Mouse (Mus musculus) heart, embryonic 14.5 days (tissue): ENCODE results near the gene Golga2. TPM values are rescaled to one million over a fixed set of nuclear protein-coding genes. Genes with fewer than 3 reads are reported as not detected.

Source experiments
- ATAC-seq: fragments of 200-750 bp; cut with Nextera tagmentation; 2 replicates; pipeline ENCODE4 v1.8.0; 2017; ENCODE audit warnings: low read depth, moderate TSS enrichment; ENCODE audit not compliant: insufficient number of reproducible peaks, insufficient read depth, low FRiP score
- H3K27ac ChIP-seq, 2 experiments: fragments of 200-500 bp in 1 of 2; fragments of 300-500 bp in 1 of 2; sonication (generic) in 1 of 2; replicated peaks in 1 of 2; 2 replicates each; pipeline ENCODE4 v1.5.1; 2012 to 2014; ENCODE audit warnings: low read depth in 2 of 2, low read length in 2 of 2, control low read depth in 1 of 2, mild to moderate bottlenecking in 1 of 2, mixed read lengths in 1 of 2; ENCODE audit not compliant: control insufficient read depth in 1 of 2, insufficient read depth in 1 of 2
- H3K27me3 ChIP-seq: fragments of 300-500 bp; sonication (generic); 2 replicates; pipeline ENCODE4 v1.6.1; 2014; ENCODE audit warnings: mild to moderate bottlenecking, low read length, control low read depth; ENCODE audit not compliant: control insufficient read depth, insufficient read depth
- H3K36me3 ChIP-seq: fragments of 300-500 bp; sonication (generic); 2 replicates; pipeline ENCODE4 v1.6.1; 2014; ENCODE audit warnings: mild to moderate bottlenecking, control low read depth, low read length, mixed read lengths; ENCODE audit not compliant: control insufficient read depth, insufficient read depth
- H3K4me1 ChIP-seq, 2 experiments: fragments of 200-500 bp in 1 of 2; fragments of 300-500 bp in 1 of 2; sonication (generic) in 1 of 2; 2 replicates each; pipeline ENCODE4 v1.6.1; 2012 to 2014; ENCODE audit warnings: low read length in 2 of 2, control low read depth in 1 of 2, mixed read lengths in 1 of 2; ENCODE audit not compliant: control insufficient read depth in 2 of 2, insufficient read depth in 2 of 2
- H3K4me2 ChIP-seq: fragments of 300-500 bp; sonication (generic); 2 replicates; pipeline ENCODE4 v1.6.1; 2014; ENCODE audit warnings: mild to moderate bottlenecking, low read length
- H3K4me3 ChIP-seq, 2 experiments: fragments of 200-500 bp in 1 of 2; fragments of 300-500 bp in 1 of 2; sonication (generic) in 1 of 2; 2 replicates each; pipeline ENCODE4 v1.5.1; 2012 to 2014; ENCODE audit warnings: low read length in 2 of 2, mild to moderate bottlenecking in 2 of 2, control low read depth in 1 of 2, low read depth in 1 of 2, moderate library complexity in 1 of 2; ENCODE audit not compliant: control insufficient read depth in 1 of 2, insufficient read depth in 1 of 2
- H3K9ac ChIP-seq: fragments of 300-500 bp; sonication (generic); 2 replicates; pipeline ENCODE4 v1.6.1; 2014; ENCODE audit warnings: mild to moderate bottlenecking, low read length
- H3K9me3 ChIP-seq: fragments of 300-500 bp; sonication (generic); 2 replicates; pipeline ENCODE4 v1.6.1; 2016; ENCODE audit warnings: low read length, control low read depth; ENCODE audit not compliant: control insufficient read depth
- WGBS: fragments of 180-500 bp; shearing (Covaris S2); extraction: QIAGEN DNeasy Blood & Tissue Kit; methylation state at CpG from one replicate; pipeline ENCODE4 v1.1.7; 2014; 5-methylcytosine and 5-hydroxymethylcytosine counted together
- polyA plus RNA-seq: library from polyadenylated mRNA; unstranded; fragments of >200 nt; fragmentation: Nextera tagmentation; extraction: Ambion mirVana; gene quantifications from 2 replicates; pipeline ENCODE4 v1.2.1, GENCODE M21; 2014

The Golga2 gene
- polyA plus RNA-seq, result 19.3 and 22.6 TPM in 2 replicates

DNA sequence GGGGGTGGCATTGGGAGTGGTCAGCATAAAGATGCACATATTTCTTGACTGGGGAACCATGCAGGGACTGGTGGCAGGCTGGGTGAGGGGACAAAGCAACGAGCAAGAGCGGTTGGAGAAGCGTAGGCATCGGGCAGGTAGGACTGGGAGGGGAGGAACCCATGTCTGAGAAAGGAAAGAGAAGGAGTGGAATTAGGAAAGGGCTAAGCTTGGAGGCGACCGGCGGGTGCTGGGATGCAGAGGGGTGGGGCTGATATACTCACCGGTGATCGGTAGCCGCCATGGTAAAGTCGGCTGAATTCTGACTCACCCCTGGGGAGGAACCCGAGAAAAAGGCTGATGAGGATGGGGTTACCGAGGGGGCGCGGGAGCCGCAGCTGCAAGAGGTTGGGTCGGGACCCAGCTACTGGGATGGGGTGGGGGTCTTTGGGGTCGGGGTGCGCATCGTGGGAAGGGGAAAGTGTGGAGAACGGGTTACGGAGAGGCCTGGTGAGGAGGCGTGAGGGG, at the start of gene Golga2:
Gene Golga2 (plus strand): TSS at position 51 of the 507 bp plus-strand sequence.
- Histone ChIP-seq H3K9ac (peak within 1 kb of the TSS; percentile 94), H3K27me3 (no peaks in the 10 kb centered on the region), H3K36me3 (peaks cover 44% of the 10 kb centered on the region), H3K4me2 (peak within 1 kb of the TSS; percentile 92), H3K4me3 (peak within 1 kb of the TSS; percentile 88 to 98), H3K9me3 (no peaks in the 10 kb centered on the region), H3K27ac (peak within 1 kb of the TSS; percentile 64 to 80), H3K4me1 (peaks cover 5 to 26% of the 10 kb centered on the region in 2 experiments)
- under 1% methylated on average over 23 of the region's 23 CpGs for WGBS
- 0 out of 2 replicates have a peak, but pooled peaks have one; percentile 1 for ATAC-seq

DNA sequence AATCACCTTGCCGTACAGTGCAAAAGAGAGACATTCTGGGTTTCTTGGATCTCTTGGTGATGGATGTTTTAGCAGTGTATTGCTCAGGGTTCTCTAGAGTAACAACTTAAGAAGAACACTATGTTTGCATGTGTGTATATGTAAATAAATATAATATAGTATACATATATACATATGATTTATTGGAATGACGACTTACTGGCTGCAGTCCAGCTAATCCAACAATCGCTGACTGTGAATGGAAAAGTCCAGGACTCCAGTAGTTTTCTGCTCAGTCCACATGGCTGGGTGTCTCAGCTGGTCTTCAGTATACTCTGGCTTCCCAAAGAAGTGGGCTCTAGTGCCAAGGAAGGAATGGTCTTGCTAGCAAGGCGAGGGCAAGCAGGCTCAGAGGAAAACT, 49.6 kb upstream of the Golga2 start:
- peak overlapping the region in 1 of 2 experiments; percentile 34; a peak in 1 of 4 replicates for H3K27ac ChIP-seq
- H3K36me3 ChIP-seq, result peaks cover 44% of the 10 kb centered on the region
- WGBS, result 39% methylated on average over 4 of the region's 4 CpGs
- ATAC-seq, result no peak
- peak overlapping the region; percentile 88 for H3K4me2 ChIP-seq
- H3K4me1 ChIP-seq, result peaks cover 0 to 16% of the 10 kb centered on the region in 2 experiments; a peak in 1 of 4 replicates
- H3K9me3 ChIP-seq, result no peaks in the 10 kb centered on the region
- H3K9ac ChIP-seq, result peak overlapping the region; percentile 80
- H3K27me3 ChIP-seq, result no peaks in the 10 kb centered on the region
- H3K4me3 ChIP-seq, result peak overlapping the region; percentile 58 to 86; a peak in 3 of 4 replicates

DNA sequence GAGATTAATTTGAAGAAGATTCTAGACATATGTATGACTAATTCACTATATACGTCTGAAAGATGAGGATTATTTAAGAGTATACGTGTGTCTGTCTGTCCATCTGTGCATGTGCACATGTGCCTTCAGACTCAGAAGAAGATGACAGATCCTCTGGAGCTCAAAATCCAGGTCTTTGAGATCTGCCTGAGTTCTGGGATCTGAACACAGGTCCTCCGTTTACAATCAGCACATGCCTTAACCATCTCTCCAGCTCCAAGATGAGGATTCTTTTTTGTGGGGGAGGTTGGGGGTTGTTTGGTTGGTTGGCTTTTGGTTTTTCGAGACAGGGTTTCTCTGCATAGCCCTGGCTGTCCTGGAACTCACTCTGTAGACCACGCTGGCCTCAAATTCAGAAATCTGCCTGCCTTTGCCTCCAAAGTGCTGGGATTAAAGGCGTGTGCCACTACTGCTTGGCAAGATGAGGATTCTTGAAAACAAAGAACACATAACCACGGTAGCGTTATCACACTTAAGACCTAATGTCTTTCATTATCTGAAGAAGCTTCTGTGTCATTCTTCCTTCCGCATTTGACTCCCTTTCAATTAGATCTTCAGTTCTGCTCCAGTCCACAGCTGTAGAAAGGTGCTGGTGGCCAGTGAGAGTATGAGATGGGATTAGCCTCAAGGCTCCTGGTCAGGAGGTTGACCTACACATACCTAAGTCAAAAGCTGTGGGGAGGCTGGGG, 48.3 kb upstream of the Golga2 start:
- no peak overlapping the region for H3K9ac ChIP-seq
- peaks cover 0 to 16% of the 10 kb centered on the region in 2 experiments; a peak in 1 of 4 replicates for H3K4me1 ChIP-seq
- H3K9me3 ChIP-seq, result no peaks in the 10 kb centered on the region
- ATAC-seq, result no peak
- H3K36me3 ChIP-seq, result peaks cover 41% of the 10 kb centered on the region
- H3K4me2 ChIP-seq, result no peak overlapping the region
- 87% methylated on average over 9 of the region's 9 CpGs for WGBS
- no peak overlapping the region for H3K27ac ChIP-seq
- no peaks in the 10 kb centered on the region for H3K27me3 ChIP-seq
- no peak overlapping the region for H3K4me3 ChIP-seq

DNA sequence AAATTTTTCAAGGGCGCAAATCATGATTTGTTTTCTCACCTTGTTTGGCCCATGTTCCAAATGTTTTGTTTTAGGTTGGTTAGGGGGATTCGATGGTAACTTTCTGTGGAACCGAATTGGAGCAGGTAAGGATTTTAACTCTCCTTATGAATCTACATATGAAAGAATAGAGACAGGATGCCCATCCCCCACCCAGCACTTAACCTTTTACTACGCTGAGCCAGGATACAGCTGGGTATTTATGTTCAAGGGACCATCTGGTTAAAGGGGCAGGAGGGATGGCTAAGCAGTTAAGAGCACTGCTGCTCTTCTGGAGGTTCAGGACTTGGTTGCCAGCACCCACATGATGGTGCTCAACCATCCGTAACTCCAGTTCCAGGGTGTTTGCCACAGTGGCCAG, 46.6 kb upstream of the Golga2 start:
- Histone ChIP-seq H3K36me3 (peaks cover 49% of the 10 kb centered on the region), H3K27me3 (no peaks in the 10 kb centered on the region), H3K4me3 (no peak overlapping the region), H3K9ac (no peak overlapping the region), H3K4me2 (no peak overlapping the region), H3K4me1 (peaks cover 0 to 8% of the 10 kb centered on the region in 2 experiments; a peak in 1 of 4 replicates), H3K9me3 (no peaks in the 10 kb centered on the region), H3K27ac (no peak overlapping the region)
- 89% methylated on average over 5 of the region's 5 CpGs for WGBS
- ATAC-seq, result no peak

GRCm38 (mm10) chr2:32242986-32243385, 44.2 kb upstream of the Golga2 start:
- Histone ChIP-seq H3K9ac (no peak overlapping the region), H3K27ac (no peak overlapping the region), H3K9me3 (no peaks in the 10 kb centered on the region), H3K27me3 (no peaks in the 10 kb centered on the region), H3K36me3 (peaks cover 70% of the 10 kb centered on the region), H3K4me1 (no peaks in the 10 kb centered on the region), H3K4me3 (no peak overlapping the region), H3K4me2 (no peak overlapping the region)
- no peak for ATAC-seq
- WGBS, result 81% methylated on average over 4 of the region's 4 CpGs

GRCm38 (mm10) chr2:32246741-32247140, 40.4 kb upstream of the Golga2 start:
- WGBS, result 78% methylated on average over 4 of the region's 4 CpGs
- H3K36me3 ChIP-seq, result peaks cover 89% of the 10 kb centered on the region

DNA sequence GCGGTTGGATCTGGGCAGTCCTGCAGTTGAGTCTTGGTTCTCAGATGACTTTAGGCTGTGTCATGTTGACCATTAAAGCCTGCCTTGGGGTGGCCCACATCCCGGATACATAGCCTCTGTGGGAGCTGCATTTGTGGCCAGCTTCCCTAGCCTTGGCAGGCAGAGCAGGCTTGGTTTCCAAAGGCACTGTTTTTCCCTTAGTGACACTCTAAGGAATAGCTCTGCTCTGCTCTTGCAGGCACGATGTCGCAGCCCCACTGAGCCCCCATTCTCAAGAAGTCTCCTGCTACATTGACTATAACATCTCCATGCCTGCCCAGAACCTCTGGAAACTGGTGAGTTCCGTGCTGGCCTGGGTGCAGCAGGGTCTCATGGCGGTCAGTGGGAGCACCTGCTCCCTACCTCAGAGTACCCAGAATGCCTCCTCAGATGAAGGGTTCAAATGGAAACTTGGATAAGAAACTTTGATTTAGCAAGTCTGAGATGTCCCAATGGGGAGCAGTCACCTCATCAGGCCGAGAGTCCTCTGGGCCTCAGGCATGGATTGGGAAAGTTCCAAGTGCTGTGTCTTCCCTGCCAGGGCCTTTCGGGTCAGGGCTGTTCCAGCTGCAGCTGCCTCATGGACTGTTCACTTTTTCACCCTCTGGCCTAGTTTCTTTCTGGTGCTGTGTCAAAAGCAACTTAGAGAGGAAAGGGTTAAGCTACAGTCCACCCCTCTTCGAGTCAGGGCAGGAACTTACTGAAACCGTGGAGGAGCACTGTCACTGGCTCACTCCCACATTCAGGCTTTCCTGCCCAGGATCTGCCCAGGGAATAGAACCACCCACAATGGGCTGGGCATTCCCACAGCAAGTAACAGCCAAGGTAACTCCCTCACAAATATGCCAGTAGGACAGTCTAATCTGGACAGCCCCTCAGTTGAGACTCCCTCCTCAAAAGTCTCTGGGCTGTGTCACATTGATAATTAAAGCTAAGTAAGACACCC, 38.5 kb upstream of the Golga2 start:
- no peaks in the 10 kb centered on the region for H3K4me1 ChIP-seq
- 72% methylated on average over 10 of the region's 10 CpGs for WGBS
- H3K27me3 ChIP-seq, result no peaks in the 10 kb centered on the region
- ATAC-seq, result no peak
- H3K4me2 ChIP-seq, result no peak overlapping the region
- no peak overlapping the region for H3K9ac ChIP-seq
- H3K36me3 ChIP-seq, result peaks cover 91% of the 10 kb centered on the region
- no peaks in the 10 kb centered on the region for H3K9me3 ChIP-seq
- no peak overlapping the region for H3K27ac ChIP-seq
- no peak overlapping the region for H3K4me3 ChIP-seq

More at GRCm38 (mm10) chr2:32246741-32247140, 40.4 kb upstream of the Golga2 start:
- no peaks in the 10 kb centered on the region for H3K27me3 ChIP-seq
- no peak overlapping the region for H3K4me3 ChIP-seq
- H3K27ac ChIP-seq, result no peak overlapping the region
- H3K9ac ChIP-seq, result no peak overlapping the region
- no peaks in the 10 kb centered on the region for H3K4me1 ChIP-seq
- H3K9me3 ChIP-seq, result no peaks in the 10 kb centered on the region
- no peak for ATAC-seq
- no peak overlapping the region for H3K4me2 ChIP-seq
